Mouse (Mus musculus): ENCODE results near the gene Lrrc14b. TPM values are rescaled to one million over a fixed set of nuclear protein-coding genes. Genes with fewer than 3 reads are reported as not detected.
A peak's percentile ranks its signal among the peaks of the same experiment; 100 is the strongest.

The Lrrc14b gene
- polyA plus RNA-seq, 1 experiment = 0.11 TPM

- peak; percentile 99 for DNase-seq (ENCODE audit: low read depth)
- TF ChIP-seq POLR2A (IDR thresholded peaks at IDR 0.05; ENCODE audit: borderline replicate concordance, extremely low read depth, insufficient read depth, insufficient read length, poor library complexity, severe bottlenecking) (peak; percentile 78; the same call in 1 of the 2 replicates), CTCF (IDR thresholded peaks at IDR 0.05; ENCODE audit: borderline replicate concordance, extremely low read depth, insufficient read depth, insufficient read length) (no peak)
Observed at GRCm38 (mm10) chr13:74349566-74350434, 14.0 kb downstream of the Lrrc14b start, which contains the start of the genes Sdha and Ccdc127. Sdha (minus strand) TSS chr13:74350280. Ccdc127 (plus strand) TSS chr13:74350309.

- TF ChIP-seq POLR2A (IDR thresholded peaks at IDR 0.05; ENCODE audit: borderline replicate concordance, extremely low read depth, insufficient read depth, insufficient read length, poor library complexity, severe bottlenecking) (no peak), CTCF (IDR thresholded peaks at IDR 0.05; ENCODE audit: borderline replicate concordance, extremely low read depth, insufficient read depth, insufficient read length) (peak; percentile 67; the same call in 1 of the 2 replicates)
- DNase-seq (ENCODE audit: low read depth) = peak; percentile 59
Observed at GRCm38 (mm10) chr13:74341036-74341435, 22.8 kb downstream of the Lrrc14b start.

GRCm38 (mm10) chr13:74329321-74329720 is 34.5 kb downstream of the Lrrc14b start:
- TF ChIP-seq CTCF (IDR thresholded peaks at IDR 0.05; ENCODE audit: borderline replicate concordance, extremely low read depth, insufficient read depth, insufficient read length) (no peak), POLR2A (IDR thresholded peaks at IDR 0.05; ENCODE audit: borderline replicate concordance, extremely low read depth, insufficient read depth, insufficient read length, poor library complexity, severe bottlenecking) (no peak)
- DNase-seq (ENCODE audit: low read depth) = no peak

- DNase-seq (ENCODE audit: low read depth) = peak; percentile 97
- TF ChIP-seq POLR2A (IDR thresholded peaks at IDR 0.05; ENCODE audit: borderline replicate concordance, extremely low read depth, insufficient read depth, insufficient read length, poor library complexity, severe bottlenecking) (peak; percentile 32; the same call in 1 of the 2 replicates), CTCF (IDR thresholded peaks at IDR 0.05; ENCODE audit: borderline replicate concordance, extremely low read depth, insufficient read depth, insufficient read length) (no peak)
Observed at GRCm38 (mm10) chr13:74317170-74317849, 46.5 kb downstream of the Lrrc14b start, which contains the start of gene Pdcd6. Pdcd6 (minus strand) TSS chr13:74317580.

GRCm38 (mm10) chr13:74316789-74317169 is 47.0 kb downstream of the Lrrc14b start:
- DNase-seq (ENCODE audit: low read depth) = no peak
- TF ChIP-seq CTCF (IDR thresholded peaks at IDR 0.05; ENCODE audit: borderline replicate concordance, extremely low read depth, insufficient read depth, insufficient read length) (no peak), POLR2A (IDR thresholded peaks at IDR 0.05; ENCODE audit: borderline replicate concordance, extremely low read depth, insufficient read depth, insufficient read length, poor library complexity, severe bottlenecking) (no peak)

- TF ChIP-seq POLR2A (IDR thresholded peaks at IDR 0.05; ENCODE audit: borderline replicate concordance, extremely low read depth, insufficient read depth, insufficient read length, poor library complexity, severe bottlenecking) = no peak
- TF ChIP-seq CTCF (IDR thresholded peaks at IDR 0.05; ENCODE audit: borderline replicate concordance, extremely low read depth, insufficient read depth, insufficient read length) = no peak
Observed at GRCm38 (mm10) chr13:74316386-74316785, 47.4 kb downstream of the Lrrc14b start.

GRCm38 (mm10) chr13:74314616-74315015 is 49.2 kb downstream of the Lrrc14b start:
- TF ChIP-seq POLR2A (IDR thresholded peaks at IDR 0.05; ENCODE audit: borderline replicate concordance, extremely low read depth, insufficient read depth, insufficient read length, poor library complexity, severe bottlenecking) (no peak), CTCF (IDR thresholded peaks at IDR 0.05; ENCODE audit: borderline replicate concordance, extremely low read depth, insufficient read depth, insufficient read length) (no peak)
- DNase-seq (ENCODE audit: low read depth) = no peak

More at GRCm38 (mm10) chr13:74316386-74316785, 47.4 kb downstream of the Lrrc14b start:
- no peak for DNase-seq (ENCODE audit: low read depth)

Other genes with a start within 250 kb of the Lrrc14b start
- 0.01 and 0.04 TPM in 2 replicates for gene Slc9a3, start 242.5 kb downstream of the Lrrc14b start, polyA plus RNA-seq (2012; rRNA removed)
- 60.1 and 71.8 TPM in 2 replicates for gene Exoc3, start 155.3 kb downstream of the Lrrc14b start, polyA plus RNA-seq (2012; rRNA removed)
- gene Ahrr, start 71.7 kb downstream of the Lrrc14b start, polyA plus RNA-seq (2012; rRNA removed) = 2.0 and 2.5 TPM in 2 replicates
- 112 and 144 TPM in 2 replicates for gene Pdcd6, start 46.4 kb downstream of the Lrrc14b start, polyA plus RNA-seq (2012; rRNA removed)
- gene Sdha, start 13.7 kb downstream of the Lrrc14b start, polyA plus RNA-seq (2012; rRNA removed) = 127 and 146 TPM in 2 replicates
- gene Ccdc127, start 13.7 kb downstream of the Lrrc14b start, polyA plus RNA-seq (2012; rRNA removed) = 14.7 and 19.8 TPM in 2 replicates
- 1.8 and 2.4 TPM in 2 replicates for gene Zfp72, start 26.8 kb upstream of the Lrrc14b start, polyA plus RNA-seq (2012; rRNA removed)
- gene Ftl1-ps1, start 35.7 kb upstream of the Lrrc14b start, polyA plus RNA-seq (2012; rRNA removed) = 38.5 and 60.1 TPM in 2 replicates
- gene Zfp825, start 130.0 kb upstream of the Lrrc14b start, polyA plus RNA-seq (2012; rRNA removed) = 5.8 and 7.3 TPM in 2 replicates